Mouse (Mus musculus) monocyte, adult 2 months (primary cell): ENCODE results near the gene Nudt14.

ENCODE experiments used
- DNase-seq, 2 experiments: peaks; one replicate each; pipeline ENCODE4 v3.0.0; 2022; ENCODE audit warnings: low spot score in 2 of 2, low read depth in 1 of 2

The Nudt14 gene

GRCm38 (mm10) chr12:112941776-112942713 is at the start of gene Nudt14:
Gene Nudt14, minus strand, starts transcription at chr12:112942124.
- DNase-seq, result peak in 1 of 2 experiments; percentile 61

GRCm38 (mm10) chr12:112991444-112991843 is 49.5 kb upstream of the Nudt14 start:
- DNase-seq, result no peak

GRCm38 (mm10) chr12:112990706-112991405 is 48.9 kb upstream of the Nudt14 start:
- DNase-seq, result no peak

GRCm38 (mm10) chr12:112987877-112988276 is 46.0 kb upstream of the Nudt14 start:
- no peak for DNase-seq

GRCm38 (mm10) chr12:112985346-112985745 is 43.4 kb upstream of the Nudt14 start:
- DNase-seq, result no peak

GRCm38 (mm10) chr12:112982031-112982430 is 40.1 kb upstream of the Nudt14 start:
- no peak for DNase-seq

GRCm38 (mm10) chr12:112977156-112977555 is 35.2 kb upstream of the Nudt14 start:
- DNase-seq, result no peak

GRCm38 (mm10) chr12:112976371-112977073 is 34.6 kb upstream of the Nudt14 start, which contains the start of gene Btbd6:
Gene Btbd6, plus strand, starts transcription at chr12:112976482.
- DNase-seq, result peak in 1 of 2 experiments; percentile 24

- no peak for DNase-seq
Measured at GRCm38 (mm10) chr12:112974736-112975135, 32.8 kb upstream of the Nudt14 start.

GRCm38 (mm10) chr12:112969616-112970015 is 27.7 kb upstream of the Nudt14 start:
- no peak for DNase-seq

- DNase-seq, result no peak
Measured at GRCm38 (mm10) chr12:112968943-112969342, 27.0 kb upstream of the Nudt14 start.

- no peak for DNase-seq
Measured at GRCm38 (mm10) chr12:112965783-112966182, 23.9 kb upstream of the Nudt14 start.

- DNase-seq, result no peak
Measured at GRCm38 (mm10) chr12:112961872-112962271, 19.9 kb upstream of the Nudt14 start.

- DNase-seq, result no peak
Measured at GRCm38 (mm10) chr12:112961428-112961827, 19.5 kb upstream of the Nudt14 start.

- no peak for DNase-seq
Measured at GRCm38 (mm10) chr12:112959421-112959820, 17.5 kb upstream of the Nudt14 start.

- no peak for DNase-seq
Measured at GRCm38 (mm10) chr12:112958303-112958702, 16.4 kb upstream of the Nudt14 start.

GRCm38 (mm10) chr12:112955800-112956199 is 13.9 kb upstream of the Nudt14 start:
- DNase-seq, result peak; percentile 36 to 67

GRCm38 (mm10) chr12:112952926-112953565 is 11.1 kb upstream of the Nudt14 start:
- no peak for DNase-seq

- DNase-seq, result no peak
Measured at GRCm38 (mm10) chr12:112952433-112952832, 10.5 kb upstream of the Nudt14 start.

- no peak for DNase-seq
Measured at GRCm38 (mm10) chr12:112951150-112951842, 9.4 kb upstream of the Nudt14 start.
